ENCODE assay signal across 13 mouse cellular contexts in the genomic region with DNA sequence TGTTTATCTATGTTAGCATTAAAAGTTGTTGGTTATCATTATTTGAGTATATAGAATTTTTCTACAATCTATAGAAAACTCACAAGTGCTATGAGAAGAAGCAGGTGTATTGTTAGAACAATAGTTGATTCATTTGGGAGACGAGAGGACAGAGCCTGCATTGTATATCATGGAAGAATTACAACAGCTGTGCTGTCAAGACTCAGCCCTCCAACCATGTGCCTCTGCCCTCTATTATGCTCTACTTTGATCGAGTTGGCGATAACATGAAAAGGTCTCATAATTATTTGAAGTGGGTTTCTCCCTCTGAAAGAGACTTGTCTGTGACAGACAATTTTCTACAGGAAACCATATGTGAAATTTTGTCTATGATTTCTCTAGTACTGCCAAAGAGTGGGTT.
"Had no signal": no experiment of that assay in that cellular context is flagged by ENCODE, and none has a peak within 500 bp of the region (broad histone marks: within the 10 kb centered on the region; RNA-seq: fewer than 3 reads in every experiment).

No protein-coding gene starts in this region.

- H3K4me1 ChIP-seq: limb, embryonic 10.5 days; liver, embryonic 15.5 days; midbrain, embryonic 12.5 days; neural tube, embryonic 15.5 days had no signal

- H3K4me3 ChIP-seq: left cerebral cortex, adult 2 months; limb, embryonic 10.5 days; liver, embryonic 15.5 days; midbrain, embryonic 12.5 days; neural tube, embryonic 15.5 days had no signal

- H3K9ac ChIP-seq: liver, embryonic 15.5 days; lung, embryonic 14.5 days; midbrain, embryonic 12.5 days; neural tube, embryonic 15.5 days had no signal

- H3K9me3 ChIP-seq: limb, embryonic 10.5 days; liver, embryonic 15.5 days; midbrain, embryonic 12.5 days; neural tube, embryonic 15.5 days had no signal

- H3K27ac ChIP-seq: left cerebral cortex, adult 2 months; limb, embryonic 10.5 days; liver, embryonic 15.5 days; midbrain, embryonic 12.5 days; neural tube, embryonic 15.5 days had no signal

- H3K27me3 ChIP-seq: liver, embryonic 15.5 days; midbrain, embryonic 12.5 days; neural tube, embryonic 15.5 days had no signal

- H3K4me2 ChIP-seq: liver, embryonic 11.5 days; liver, embryonic 15.5 days; lung, embryonic 14.5 days; midbrain, embryonic 12.5 days; neural tube, embryonic 15.5 days had no signal

- DNase-seq: kidney, adult 8-10 months; kidney, postnatal 25 days; lung, embryonic 14.5 days; lung, postnatal 10 days; lung, postnatal 4 days; right cerebral cortex, postnatal 25 days; thymus, postnatal 4 days had no signal

- H3K36me3 ChIP-seq: limb, embryonic 10.5 days; liver, embryonic 15.5 days; midbrain, embryonic 12.5 days; neural tube, embryonic 15.5 days had no signal
